Mouse (Mus musculus): ENCODE data around the gene Zup1. TPM values are rescaled to one million over a fixed set of nuclear protein-coding genes. Genes with fewer than 3 reads are reported as not detected.

The Zup1 gene
- total RNA-seq (2012; rRNA removed), result 12.2 and 14.6 TPM in 2 replicates
- total RNA-seq (2014; rRNA removed), result 21.7 and 23.5 TPM in 2 replicates
- polyA plus RNA-seq (2012; ENCODE audit: insufficient read length, low read depth), result 12.1 and 14.3 TPM in 2 replicates

- peaks cover 0 to 36% of the 10 kb centered on the region in 2 experiments; a peak in 2 of 4 replicates for H3K4me1 ChIP-seq (ENCODE audit: control insufficient read depth in 1 of 2, insufficient read depth in 2 of 2)
- H3K36me3 ChIP-seq (replicated peaks in 1 of 2; ENCODE audit: control insufficient read depth in 1 of 2, insufficient read depth in 1 of 2, low read length in 1 of 2), result peaks cover 7 to 22% of the 10 kb centered on the region in 2 experiments
- in situ Hi-C loops (cut with MboI; ENCODE audit: low pct_ligation_motif_present, low pct_unique_long_range_greater_than_20kb, low sequenced_read_pairs), result no loop called here
- peak within 1 kb of the TSS; percentile 99 for H3K9ac ChIP-seq (ENCODE audit: insufficient read depth, low read depth)
- H3K9me3 ChIP-seq (replicated peaks; ENCODE audit: low read length), result no peaks in the 10 kb centered on the region
- peak; percentile 95 for DNase-seq (ENCODE audit: extremely low read depth)
- TF ChIP-seq ZMIZ1 (IDR thresholded peaks at IDR 0.05; ENCODE audit: low read depth, low read length) (peak; percentile 84), RCOR1 (conservative IDR thresholded peaks at IDR 0.05; ENCODE audit: low read depth, low read length) (peak; percentile 60; the same call in 1 of the 2 replicates), ZC3H11A (IDR thresholded peaks at IDR 0.05; ENCODE audit: low read depth, low read length) (no peak), JUN (IDR thresholded peaks at IDR 0.05; ENCODE audit: insufficient read depth, low read depth, low read length) (no peak), POLR2AphosphoS2 (IDR thresholded peaks at IDR 0.05; ENCODE audit: low read depth, low read length) (peak; percentile 79; the same call in 1 of the 2 replicates), MYC (IDR thresholded peaks at IDR 0.05; ENCODE audit: low read depth, low read length) (no peak; the same call in 1 of the 2 replicates), UBTF (IDR thresholded peaks at IDR 0.05; ENCODE audit: low read depth, low read length) (no peak), USF1 (IDR thresholded peaks at IDR 0.05; ENCODE audit: low read depth, low read length) (no peak), CHD1 (IDR thresholded peaks at IDR 0.05; ENCODE audit: low read depth, low read length) (no peak), POLR2A (IDR thresholded peaks at IDR 0.05; ENCODE audit: low read depth, low read length) (peak; percentile 96), E2F4 (IDR thresholded peaks at IDR 0.05; ENCODE audit: insufficient replicate concordance, low read depth, low read length) (no peak), PAX5 (IDR thresholded peaks at IDR 0.05; ENCODE audit: low read length) (no peak), EP300 (IDR thresholded peaks at IDR 0.05; ENCODE audit: low read length) (peak; percentile 59), MAZ (IDR thresholded peaks at IDR 0.05; ENCODE audit: low read depth, low read length) (peak; percentile 93; the same call in 1 of the 2 replicates), RAD21 (IDR thresholded peaks at IDR 0.05; ENCODE audit: low read depth, low read length) (no peak), MXI1 (IDR thresholded peaks at IDR 0.05; ENCODE audit: low read depth, low read length) (peak; percentile 77), HCFC1 (IDR thresholded peaks at IDR 0.05; ENCODE audit: low read depth, low read length) (peak; percentile 80), SMC3 (IDR thresholded peaks at IDR 0.05; ENCODE audit: low read depth, low read length) (no peak), NRF1 (IDR thresholded peaks at IDR 0.05; ENCODE audit: low read depth, low read length) (0 out of 2 replicates have a peak, but pooled peaks have one; percentile 14), KAT2A (IDR thresholded peaks at IDR 0.05; ENCODE audit: insufficient replicate concordance, low read length) (peak; percentile 60; the same call in 1 of the 2 replicates), MAX (IDR thresholded peaks at IDR 0.05; ENCODE audit: low read length) (peak; percentile 41; the same call in 1 of the 2 replicates), MEF2A (IDR thresholded peaks at IDR 0.05; ENCODE audit: borderline replicate concordance, low read depth, low read length) (0 out of 2 replicates have a peak, but pooled peaks have one; percentile 55), SIN3A (IDR thresholded peaks at IDR 0.05; ENCODE audit: low read length) (peak; percentile 86), IRF4 (IDR thresholded peaks at IDR 0.05; ENCODE audit: low read depth, low read length) (peak; percentile 77), CHD2 (IDR thresholded peaks at IDR 0.05; ENCODE audit: low read length) (no peak), ELF1 (IDR thresholded peaks at IDR 0.05; ENCODE audit: low read depth, low read length) (peak; percentile 57; the same call in 1 of the 2 replicates), ETS1 (conservative IDR thresholded peaks at IDR 0.05; ENCODE audit: low read depth, low read length) (peak; percentile 64), NELFE (IDR thresholded peaks at IDR 0.05; ENCODE audit: low read depth, low read length) (peak; percentile 93), TCF12 (IDR thresholded peaks at IDR 0.05; ENCODE audit: low read depth, low read length) (peak; percentile 82), CTCF (conservative IDR thresholded peaks at IDR 0.05 in 1 of 2, IDR thresholded peaks at IDR 0.05 in 1 of 2; ENCODE audit: low read depth in 2 of 2, low read length in 2 of 2) (no peak), ZNF384 (IDR thresholded peaks at IDR 0.05; ENCODE audit: low read depth, low read length) (0 out of 2 replicates have a peak, but pooled peaks have one; percentile 28), JUND (conservative IDR thresholded peaks at IDR 0.05; ENCODE audit: low read depth, low read length) (no peak), BHLHE40 (IDR thresholded peaks at IDR 0.05; ENCODE audit: low read depth, low read length) (0 out of 2 replicates have a peak, but pooled peaks have one; percentile 32), TBP (conservative IDR thresholded peaks at IDR 0.05; ENCODE audit: low read depth, low read length) (peak; percentile 79), ZKSCAN1 (IDR thresholded peaks at IDR 0.05; ENCODE audit: borderline replicate concordance, low read depth, low read length) (no peak), USF2 (conservative IDR thresholded peaks at IDR 0.05; ENCODE audit: low read depth, low read length) (no peak), MAFK (IDR thresholded peaks at IDR 0.05; ENCODE audit: insufficient replicate concordance, low read length) (no peak), GABPA (IDR thresholded peaks at IDR 0.05; ENCODE audit: insufficient replicate concordance, low read depth, low read length) (no peak)
- dilution Hi-C loops (cut with MboI; ENCODE audit: extremely low pct_ligation_motif_present, extremely low pct_unique_long_range_greater_than_20kb, low sequenced_read_pairs), result no loop called here
- peaks cover 33% of the 10 kb centered on the region for H3K79me2 ChIP-seq (replicated peaks; ENCODE audit: control insufficient read depth, extremely low read depth, insufficient read depth, poor library complexity, severe bottlenecking)
- no peaks in the 10 kb centered on the region for H3K27me3 ChIP-seq (replicated peaks)
- H3K4me3 ChIP-seq (replicated peaks in 1 of 3; ENCODE audit: low read depth in 2 of 3, low read length in 2 of 3, poor library complexity in 1 of 3), result peak within 1 kb of the TSS; percentile 72 to 99 (median 86)
- H3K4me2 ChIP-seq (ENCODE audit: insufficient read depth, low read depth, poor library complexity, severe bottlenecking), result peak within 1 kb of the TSS; percentile 95
- peak within 1 kb of the TSS; percentile 91 for H3K27ac ChIP-seq (ENCODE audit: insufficient read depth, low read depth)
Measured at GRCm38 (mm10) chr10:33950803-33951583, at the start of gene Zup1. Zup1 (minus strand) TSS chr10:33951269.
